Mouse (Mus musculus): Measurements from ENCODE around the gene Gm13102.
"Not testable (repeated sequence)": the region's sequence is repeated elsewhere in the genome, so short reads cannot be mapped to it uniquely, and the experiment has no call there.

Gene Gm13102

GRCm38 (mm10) chr4:144106174-144106573 lies at the start of gene Gm13102:
Gene Gm13102, plus strand, starts transcription at chr4:144106474.
- not testable (repeated sequence) for DNase-seq (ENCODE audit: low spot score in 2 of 2)

GRCm38 (mm10) chr4:144058826-144059225 lies 47.4 kb upstream of the Gm13102 start, which contains the start of gene Pramel4:
Gene Pramel4, plus strand, starts transcription at chr4:144059126.
- DNase-seq (ENCODE audit: low spot score in 2 of 2) = not testable (repeated sequence)

All from spleen, postnatal 14 days (tissue).